Mouse (Mus musculus) CD8-positive naive resting alpha-beta T cell, adult 2 months (primary cell): ENCODE results near the gene Inpp5f.
"Not testable (repeated sequence)": the region's sequence is repeated elsewhere in the genome, so short reads cannot be mapped to it uniquely, and the experiment has no call there.

ENCODE experiments used
- DNase-seq, 2 experiments: peaks; one replicate each; pipeline ENCODE4 v3.0.0; 2022; ENCODE audit warnings: low read depth in 2 of 2, low spot score in 2 of 2

Inpp5f gene

DNA sequence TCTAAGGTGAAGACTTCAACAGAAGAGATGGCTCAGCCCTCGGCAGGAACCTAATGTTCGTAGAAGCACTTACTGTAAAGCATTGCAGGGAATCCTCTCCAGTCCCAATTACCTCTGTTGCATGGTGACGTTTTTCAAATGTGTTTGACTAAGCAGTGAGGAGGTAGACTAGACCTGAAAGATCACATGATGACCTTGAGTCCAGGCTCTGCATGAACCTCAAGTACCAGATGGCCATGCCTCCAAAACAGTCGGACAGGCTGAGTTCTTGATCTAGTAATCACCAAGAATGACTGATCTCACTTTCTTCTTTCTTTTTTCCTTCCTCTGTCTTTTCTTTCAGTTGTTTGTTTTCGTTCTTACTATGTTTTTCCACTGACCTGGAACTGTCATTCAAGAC lies 31.3 kb downstream of the Inpp5f start:
- DNase-seq = no peak

DNA sequence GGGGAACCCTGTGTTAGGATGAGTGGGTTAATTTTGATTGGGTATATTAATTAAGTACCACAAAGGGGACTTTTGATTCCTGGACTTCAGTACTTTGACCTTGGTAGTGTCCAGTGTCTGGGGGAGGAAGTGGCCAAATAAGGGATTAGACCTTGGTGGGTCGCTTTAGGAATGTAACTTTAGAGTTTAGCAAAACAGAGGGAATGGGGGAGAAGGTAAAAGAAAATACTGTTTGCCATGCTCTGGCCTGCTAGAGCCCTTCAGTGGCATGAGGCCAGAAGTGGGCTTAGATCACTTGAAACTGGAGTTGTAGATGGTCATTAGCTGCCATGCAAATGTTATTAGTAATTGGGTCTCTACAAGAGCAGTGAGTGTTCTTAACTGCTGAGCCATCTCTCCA lies 45.8 kb downstream of the Inpp5f start:
- no peak for DNase-seq

DNA sequence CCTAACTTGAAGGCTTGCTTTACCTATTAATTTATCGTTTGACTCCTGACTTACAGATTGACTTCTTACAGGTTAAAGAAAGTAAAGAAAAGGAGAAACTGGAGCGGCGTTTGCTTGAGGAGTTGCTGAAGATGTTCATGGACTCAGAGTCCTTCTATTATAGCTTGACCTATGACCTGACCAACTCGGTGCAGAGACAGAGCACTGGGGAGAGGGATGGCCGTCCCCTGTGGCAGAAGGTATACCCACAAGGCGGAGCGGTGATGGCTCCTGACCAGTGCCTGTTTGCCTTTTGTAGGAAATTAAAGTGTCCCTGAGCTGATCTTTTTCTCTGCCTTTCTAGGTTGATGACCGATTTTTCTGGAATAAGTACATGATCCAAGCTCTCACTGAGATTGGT lies 52.8 kb downstream of the Inpp5f start:
- DNase-seq = no peak

DNA sequence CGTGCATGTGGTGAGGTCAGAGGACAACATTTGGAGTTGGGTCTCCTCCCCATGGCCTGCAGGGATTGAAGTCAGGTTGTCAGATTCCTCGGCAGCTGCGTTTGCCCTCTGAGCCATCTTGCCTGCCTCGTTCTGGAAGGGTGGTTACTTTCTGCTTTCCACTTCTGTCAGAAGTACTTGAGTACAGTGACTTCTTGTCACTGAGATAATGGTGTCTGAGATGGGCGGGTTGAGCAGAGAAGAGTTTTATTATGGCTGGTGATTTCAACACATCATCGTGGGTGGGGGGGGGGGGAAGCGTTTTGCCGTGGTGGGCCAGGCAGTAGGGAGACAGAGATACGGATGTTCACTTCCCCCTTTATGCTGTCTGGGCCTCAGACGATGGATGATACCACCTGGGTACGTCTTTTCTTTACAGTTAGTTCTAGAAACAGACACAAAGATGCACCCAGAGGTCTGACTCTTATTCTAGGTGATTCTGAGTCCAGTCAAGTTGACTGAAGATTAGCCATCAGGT lies 53.8 kb downstream of the Inpp5f start:
- no peak for DNase-seq

- DNase-seq = no peak
Measured at GRCm38 (mm10) chr7:128667788-128668187, 56.7 kb downstream of the Inpp5f start.

- DNase-seq = no peak
Measured at GRCm38 (mm10) chr7:128668831-128669230, 57.7 kb downstream of the Inpp5f start.

GRCm38 (mm10) chr7:128671952-128672351 lies 60.8 kb downstream of the Inpp5f start:
- DNase-seq = no peak

DNA sequence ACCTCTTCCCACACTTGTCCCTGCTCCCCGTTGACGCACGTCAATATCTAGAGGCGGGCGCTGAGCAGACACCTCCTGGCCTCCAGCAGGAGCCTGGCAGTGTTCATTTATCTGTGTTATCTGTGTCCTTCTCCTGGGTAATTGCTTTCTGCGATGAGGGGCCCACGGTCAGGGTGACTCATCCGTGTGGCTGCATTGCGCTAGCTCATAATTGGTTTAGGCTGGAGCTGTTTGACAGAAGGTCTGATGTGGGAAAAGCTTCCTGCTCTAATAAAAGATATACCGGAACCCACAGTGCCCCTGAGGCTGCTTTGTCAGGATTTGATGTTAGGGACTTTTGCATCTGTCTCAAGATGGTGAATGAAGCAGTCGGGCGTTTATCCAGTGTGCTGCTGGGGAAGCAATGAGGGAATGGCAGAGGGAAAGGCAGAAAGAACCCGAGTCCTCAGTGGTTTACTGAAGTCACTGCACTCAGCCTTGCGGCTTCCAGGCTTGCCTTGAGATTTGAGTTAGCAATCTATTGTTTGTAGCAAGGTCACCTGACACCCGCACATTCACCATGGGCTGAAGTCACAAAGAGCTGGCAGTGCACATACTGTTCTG lies 61.4 kb downstream of the Inpp5f start:
- DNase-seq = no peak

- DNase-seq = no peak
Measured at GRCm38 (mm10) chr7:128678546-128678945, 67.4 kb downstream of the Inpp5f start.

DNA sequence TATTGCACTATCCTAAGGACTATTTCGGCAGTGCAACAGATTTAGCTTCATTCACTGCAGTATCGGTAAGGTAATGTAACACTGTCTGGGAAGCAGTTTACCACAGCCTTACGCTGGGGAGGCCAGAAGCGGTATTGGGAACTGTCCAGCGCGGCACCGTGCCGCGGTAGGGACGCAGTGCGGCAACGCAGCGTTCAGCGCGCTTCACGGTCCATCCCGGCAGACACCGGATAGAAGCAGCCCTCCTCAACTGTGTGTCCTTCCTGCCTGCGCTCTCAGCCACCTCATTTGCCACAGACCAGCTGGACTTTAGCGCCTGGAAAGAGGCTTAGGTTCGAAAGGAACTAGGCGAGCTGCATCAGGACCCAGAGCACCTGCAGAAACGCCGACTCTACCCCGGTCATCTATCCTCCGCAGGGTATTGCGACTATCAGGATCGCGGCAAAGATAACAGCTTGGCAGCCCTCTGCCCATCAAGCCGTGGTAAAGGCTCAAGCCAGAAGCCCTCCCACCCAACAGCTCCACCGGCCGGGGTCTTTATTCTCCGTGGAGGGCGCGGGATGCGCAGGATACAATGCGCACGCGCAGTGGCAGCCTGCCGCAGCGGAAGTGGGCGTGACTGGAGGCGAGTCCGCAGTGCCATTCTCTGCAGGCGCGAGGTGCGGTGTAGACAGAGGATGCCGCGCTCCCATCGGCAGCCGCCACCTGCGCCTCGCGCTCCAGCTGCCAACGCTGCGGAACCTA lies 76.9 kb downstream of the Inpp5f start:
- DNase-seq = peak; percentile 58 to 74

DNA sequence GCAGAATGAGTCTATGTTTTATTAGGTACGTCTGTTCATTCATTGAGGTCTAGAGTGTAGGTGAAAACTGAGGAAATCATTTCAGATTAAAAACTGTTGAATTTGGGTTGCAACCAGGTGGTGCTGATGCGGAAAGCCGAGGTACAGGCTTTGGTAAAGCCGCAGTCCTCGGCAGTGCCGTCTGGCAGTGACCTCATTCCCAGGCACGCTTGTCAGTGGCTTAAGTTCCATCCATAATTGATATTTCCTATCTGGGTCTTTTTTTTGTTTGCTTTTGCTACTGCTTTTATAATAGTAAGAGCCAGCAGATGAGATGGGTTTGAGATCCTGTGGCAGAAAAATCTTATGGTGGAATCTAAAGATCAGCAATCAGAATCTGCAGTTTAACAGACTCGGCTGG lies 78.2 kb downstream of the Inpp5f start:
- no peak for DNase-seq

- peak; percentile 82 to 87 for DNase-seq
Measured at GRCm38 (mm10) chr7:128690070-128690469, 78.9 kb downstream of the Inpp5f start.

DNA sequence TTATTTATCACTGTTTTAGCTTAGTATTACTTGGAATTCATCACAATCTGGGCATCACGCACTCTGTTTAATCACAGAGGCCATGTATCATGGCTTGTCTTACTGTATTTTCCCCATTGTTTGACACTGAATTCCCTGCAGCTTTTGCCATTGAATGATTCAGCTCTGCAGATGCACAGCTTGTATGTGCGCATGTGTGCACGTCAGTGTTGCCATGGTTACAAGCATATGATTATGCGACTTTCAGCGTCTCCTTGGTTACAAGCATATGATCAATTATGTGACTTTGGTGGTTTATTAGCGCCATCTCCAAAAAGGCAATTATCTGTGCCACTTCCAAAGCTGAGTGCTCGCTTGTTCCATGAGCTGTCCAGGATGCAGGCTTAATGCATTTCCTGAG lies 79.7 kb downstream of the Inpp5f start:
- DNase-seq = no peak

GRCm38 (mm10) chr7:128692163-128692562 lies 81.0 kb downstream of the Inpp5f start:
- no peak for DNase-seq

DNA sequence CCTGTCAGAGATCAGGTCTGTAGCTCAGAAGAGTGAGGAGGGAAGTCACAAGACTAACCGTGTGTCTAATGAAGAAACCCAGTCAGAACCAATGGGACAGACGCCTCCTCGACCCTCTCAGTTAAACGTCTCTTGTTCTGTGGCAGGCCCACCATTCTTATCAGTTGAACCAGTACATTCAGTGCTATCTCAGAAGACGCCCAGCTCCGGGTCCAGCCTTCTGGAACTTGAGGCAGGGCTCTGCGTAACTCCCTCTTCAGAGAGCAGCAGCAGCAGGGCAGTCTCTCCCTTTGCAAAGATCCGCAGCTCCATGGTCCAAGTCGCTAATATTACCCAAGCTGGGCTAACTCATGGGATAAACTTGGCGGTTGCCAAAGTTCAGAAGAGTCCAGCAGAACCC lies 83.7 kb downstream of the Inpp5f start:
- DNase-seq = no peak

GRCm38 (mm10) chr7:128699959-128700358 lies 88.8 kb downstream of the Inpp5f start:
- DNase-seq = not testable (repeated sequence)

GRCm38 (mm10) chr7:128705735-128706134 lies 94.6 kb downstream of the Inpp5f start:
- DNase-seq = peak; percentile 38 to 54

GRCm38 (mm10) chr7:128717991-128718390 lies 106.9 kb downstream of the Inpp5f start:
- no peak for DNase-seq

- DNase-seq = peak; percentile 50 to 68
Measured at GRCm38 (mm10) chr7:128724761-128725160, 113.6 kb downstream of the Inpp5f start.

- no peak for DNase-seq
Measured at GRCm38 (mm10) chr7:128725189-128725588, 114.1 kb downstream of the Inpp5f start.

GRCm38 (mm10) chr7:128726999-128727398 lies 115.9 kb downstream of the Inpp5f start:
- DNase-seq = no peak

- DNase-seq = no peak
Measured at GRCm38 (mm10) chr7:128727701-128728100, 116.6 kb downstream of the Inpp5f start.

DNA sequence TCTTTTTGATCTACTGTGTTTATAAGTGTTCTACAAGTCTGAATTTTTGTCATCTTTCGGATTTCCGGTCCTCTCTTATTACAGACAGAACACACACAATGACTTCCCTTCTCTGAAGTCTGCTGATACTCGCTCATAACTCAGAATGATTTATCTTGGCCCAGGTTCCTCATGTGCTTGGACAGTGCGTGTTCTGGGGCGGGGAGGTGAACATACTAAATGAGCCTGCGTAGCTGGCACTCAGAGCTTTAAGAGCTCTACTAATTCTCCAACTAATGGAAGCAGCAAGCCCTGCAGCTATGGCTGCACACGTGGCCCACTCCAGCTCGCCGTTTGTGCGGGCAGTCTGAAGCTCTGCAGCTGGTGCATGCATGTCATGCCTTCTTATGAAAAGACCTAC lies 117.6 kb downstream of the Inpp5f start:
- DNase-seq = no peak
